Mouse (Mus musculus): ENCODE measurements around the gene Usp5. TPM values are rescaled to one million over a fixed set of nuclear protein-coding genes. Genes with fewer than 3 reads are reported as not detected.
A peak's percentile ranks its signal among the peaks of the same experiment; 100 is the strongest.

Gene Usp5
- polyA plus RNA-seq, 1 experiment, result 61.7 TPM

DNA sequence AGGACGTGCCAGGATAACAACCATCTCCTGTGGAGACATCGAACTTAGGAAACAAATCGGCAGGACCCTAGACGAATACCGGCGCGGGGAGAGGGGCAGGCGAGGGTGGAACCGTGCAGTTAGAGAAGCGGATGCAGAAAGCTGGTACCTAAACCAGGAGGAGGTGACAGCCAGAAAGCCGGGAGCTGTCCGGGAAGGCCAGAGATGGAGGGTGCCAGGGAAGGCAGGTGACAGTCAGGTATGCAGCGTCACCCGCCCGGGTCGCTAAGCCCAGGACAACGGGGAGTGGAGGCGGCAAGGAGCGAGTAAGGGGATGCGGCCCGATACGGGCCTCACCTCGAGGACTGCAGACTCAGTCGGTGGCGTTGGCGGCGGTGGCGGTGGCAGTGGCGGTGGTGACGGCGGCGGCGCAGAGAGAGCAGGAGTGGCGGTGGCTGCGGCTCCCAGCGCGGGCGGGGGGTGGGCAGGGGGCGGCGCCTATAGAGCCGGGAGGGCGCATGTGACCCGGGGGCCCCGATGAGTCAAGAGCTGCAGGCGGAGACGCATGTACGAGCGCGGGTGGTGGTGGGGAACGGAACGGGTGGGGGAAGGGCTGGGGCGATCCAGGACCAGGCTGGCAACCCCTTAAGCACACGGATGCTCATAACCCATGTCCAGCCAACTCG is 60.1 kb downstream of the Usp5 start, which contains the start of gene Eno2:
TSS of gene Eno2 (minus strand) at position 573 of the 665 bp plus-strand sequence.
- H3K27me3 ChIP-seq (replicated peaks), result peaks cover 65% of the 10 kb centered on the region
- H3K4me1 ChIP-seq, result peaks cover 35% of the 10 kb centered on the region
- no peaks in the 10 kb centered on the region for H3K9me3 ChIP-seq
- peaks cover 16% of the 10 kb centered on the region for H3K36me3 ChIP-seq (replicated peaks; ENCODE audit: low read length)
- H3K4me3 ChIP-seq (replicated peaks), result peak within 1 kb of the TSS; percentile 93
- no peak for TF ChIP-seq FLI1 (IDR thresholded peaks at IDR 0.05; ENCODE audit: low read length)
- TF ChIP-seq GATA1 (IDR thresholded peaks at IDR 0.05; ENCODE audit: borderline replicate concordance, low read length), result no peak

DNA sequence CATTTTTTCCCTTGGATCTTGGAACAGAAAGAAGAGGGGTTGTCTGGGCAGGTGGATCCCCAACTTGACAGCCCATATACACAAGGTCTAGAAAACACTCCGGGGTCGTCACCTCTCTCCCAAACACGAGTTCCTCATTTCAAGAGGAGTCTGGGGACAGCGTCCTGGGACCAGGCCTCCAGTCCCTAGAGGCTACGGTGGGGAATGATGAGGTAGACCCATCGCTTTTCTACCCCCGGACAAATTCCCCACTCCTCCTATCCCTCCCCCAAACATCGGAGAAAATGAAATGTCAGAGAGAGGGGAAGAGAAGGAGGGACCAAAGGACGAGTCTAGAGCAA is 60.6 kb downstream of the Usp5 start:
- H3K27me3 ChIP-seq (replicated peaks), result peaks cover 66% of the 10 kb centered on the region

DNA sequence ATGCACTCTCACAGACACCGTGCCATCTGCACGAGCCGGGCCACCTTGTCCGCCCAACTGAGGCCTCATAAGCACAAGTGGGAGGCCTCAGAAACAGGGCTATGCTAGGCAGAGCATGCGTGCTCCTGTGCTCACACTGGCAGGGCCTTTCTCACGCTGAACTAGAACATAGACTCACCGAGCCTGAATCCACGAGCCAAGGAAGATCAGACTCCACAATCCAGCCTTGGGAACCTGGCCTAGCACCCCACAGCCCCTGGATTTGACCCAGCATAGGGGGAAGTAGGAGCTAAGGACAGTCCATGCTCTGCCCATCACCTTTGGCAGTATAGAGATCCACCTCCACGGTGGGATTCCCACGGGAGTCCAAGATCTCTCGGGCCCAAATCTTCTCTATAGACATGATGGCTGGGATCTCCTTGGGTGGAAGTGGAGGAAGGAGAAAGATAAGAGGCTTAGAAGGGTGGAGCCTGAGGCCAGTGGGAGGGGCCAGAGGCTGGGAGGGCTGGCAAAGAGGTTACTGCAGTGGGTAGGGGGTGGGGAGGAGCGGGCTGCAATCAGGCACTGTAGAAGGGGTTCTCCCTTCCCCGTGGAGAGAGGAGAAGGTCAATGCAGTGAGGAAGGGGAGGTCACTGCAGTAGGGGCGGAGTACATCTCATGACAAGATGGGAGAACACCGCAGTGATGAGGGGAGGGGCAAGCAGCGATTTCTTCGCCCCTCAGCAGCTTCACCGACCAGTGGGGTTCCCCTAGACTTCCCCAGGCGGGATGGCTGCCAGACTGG is 61.2 kb downstream of the Usp5 start:
- H3K9me3 ChIP-seq, result no peaks in the 10 kb centered on the region
- H3K36me3 ChIP-seq (replicated peaks; ENCODE audit: low read length), result peaks cover 25% of the 10 kb centered on the region
- TF ChIP-seq FLI1 (IDR thresholded peaks at IDR 0.05; ENCODE audit: low read length) (no peak), GATA1 (IDR thresholded peaks at IDR 0.05; ENCODE audit: borderline replicate concordance, low read length) (no peak)
- H3K4me1 ChIP-seq, result peaks cover 35% of the 10 kb centered on the region
- peaks cover 67% of the 10 kb centered on the region for H3K27me3 ChIP-seq (replicated peaks)
- peak overlapping the region; percentile 93 for H3K4me3 ChIP-seq (replicated peaks)

More for the DNA sequence above, 60.6 kb downstream of the Usp5 start:
- Histone ChIP-seq H3K4me1 (peaks cover 35% of the 10 kb centered on the region), H3K36me3 (replicated peaks; ENCODE audit: low read length) (peaks cover 20% of the 10 kb centered on the region), H3K4me3 (replicated peaks) (peak overlapping the region; percentile 93), H3K9me3 (no peaks in the 10 kb centered on the region)
- TF ChIP-seq GATA1 (IDR thresholded peaks at IDR 0.05; ENCODE audit: borderline replicate concordance, low read length) (no peak), FLI1 (IDR thresholded peaks at IDR 0.05; ENCODE audit: low read length) (no peak)

DNA sequence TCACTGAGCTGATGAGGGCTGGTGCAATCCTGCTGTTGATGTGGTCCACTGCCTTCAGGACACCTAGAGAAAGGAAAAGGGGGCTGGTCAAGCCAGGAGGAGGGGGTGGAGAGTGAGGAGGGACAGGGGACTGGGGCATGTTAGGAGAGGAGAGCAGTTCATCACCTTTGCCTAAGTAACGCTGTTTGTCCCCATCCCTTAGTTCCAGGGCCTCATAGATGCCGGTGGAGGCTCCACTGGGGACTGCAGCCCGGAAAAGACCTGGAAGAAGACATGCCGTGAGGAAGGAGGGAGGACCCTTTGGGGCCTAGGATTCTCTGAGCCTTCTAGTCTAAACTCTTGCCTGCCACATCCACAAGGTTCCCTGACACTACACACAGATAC is 61.8 kb downstream of the Usp5 start:
- no peak for TF ChIP-seq GATA1 (IDR thresholded peaks at IDR 0.05; ENCODE audit: borderline replicate concordance, low read length)
- TF ChIP-seq FLI1 (IDR thresholded peaks at IDR 0.05; ENCODE audit: low read length), result no peak
- H3K9me3 ChIP-seq, result no peaks in the 10 kb centered on the region
- H3K36me3 ChIP-seq (replicated peaks; ENCODE audit: low read length), result peaks cover 31% of the 10 kb centered on the region
- peaks cover 38% of the 10 kb centered on the region for H3K4me1 ChIP-seq
- H3K27me3 ChIP-seq (replicated peaks), result peaks cover 70% of the 10 kb centered on the region
- peak overlapping the region; percentile 93 for H3K4me3 ChIP-seq (replicated peaks)

DNA sequence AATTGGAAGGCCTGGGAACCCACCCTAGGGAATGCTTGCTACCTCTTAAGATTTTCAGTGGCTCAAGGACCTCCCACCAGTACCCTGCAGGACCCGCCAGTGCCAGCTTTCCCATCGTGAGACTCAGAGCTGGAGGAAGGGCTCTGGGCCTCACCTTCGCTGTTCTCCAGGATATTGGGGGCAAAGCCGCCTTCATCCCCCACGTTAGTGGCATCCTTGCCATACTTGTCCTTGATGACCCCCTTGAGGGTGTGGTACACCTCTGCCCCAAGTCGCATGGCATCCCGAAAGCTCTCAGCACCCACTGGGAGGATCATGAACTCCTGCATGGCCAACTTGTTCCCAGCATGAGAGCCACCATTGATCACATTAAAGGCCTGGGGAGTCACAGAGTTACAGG is 63.3 kb downstream of the Usp5 start:
- no peak overlapping the region for H3K4me3 ChIP-seq (replicated peaks)
- no peaks in the 10 kb centered on the region for H3K9me3 ChIP-seq
- H3K27me3 ChIP-seq (replicated peaks), result peaks cover 73% of the 10 kb centered on the region
- peaks cover 40% of the 10 kb centered on the region for H3K36me3 ChIP-seq (replicated peaks; ENCODE audit: low read length)
- TF ChIP-seq GATA1 (IDR thresholded peaks at IDR 0.05; ENCODE audit: borderline replicate concordance, low read length), result no peak
- TF ChIP-seq FLI1 (IDR thresholded peaks at IDR 0.05; ENCODE audit: low read length), result no peak
- peaks cover 38% of the 10 kb centered on the region for H3K4me1 ChIP-seq

Other genes starting within 250 kb of the Usp5 start
- gene C1s2, start 193.4 kb downstream of the Usp5 start, polyA plus RNA-seq (2012; ENCODE audit: insufficient read depth, low replicate concordance), result not detected in 2 replicates
- gene Lpcat3, start 166.5 kb downstream of the Usp5 start, polyA plus RNA-seq (2012; ENCODE audit: insufficient read depth, low replicate concordance), result 119 and 190 TPM in 2 replicates
- 46.3 and 153 TPM in 2 replicates for gene Emg1, start 117.3 kb downstream of the Usp5 start, polyA plus RNA-seq (2012; ENCODE audit: insufficient read depth, low replicate concordance)
- gene Phb2, start 117.1 kb downstream of the Usp5 start, polyA plus RNA-seq (2012; ENCODE audit: insufficient read depth, low replicate concordance), result 72.8 and 150 TPM in 2 replicates
- 19.9 and 20.1 TPM in 2 replicates for gene Ptpn6, start 90.8 kb downstream of the Usp5 start, polyA plus RNA-seq (2012; ENCODE audit: insufficient read depth, low replicate concordance)
- gene Grcc10, start 88.1 kb downstream of the Usp5 start, polyA plus RNA-seq (2012; ENCODE audit: insufficient read depth, low replicate concordance), result 11.7 and 65.2 TPM in 2 replicates
- gene Gm45234, start 73.5 kb downstream of the Usp5 start, polyA plus RNA-seq (2012; ENCODE audit: insufficient read depth, low replicate concordance), result 43.0 TPM in 1 of 2 replicates, not detected in the other
- 38.5 and 97.6 TPM in 2 replicates for gene Atn1, start 73.0 kb downstream of the Usp5 start, polyA plus RNA-seq (2012; ENCODE audit: insufficient read depth, low replicate concordance)
- gene Eno2, start 59.8 kb downstream of the Usp5 start, polyA plus RNA-seq (2012; ENCODE audit: insufficient read depth, low replicate concordance), result 5.8 and 6.2 TPM in 2 replicates
- gene Lrrc23, start 49.8 kb downstream of the Usp5 start, polyA plus RNA-seq (2012; ENCODE audit: insufficient read depth, low replicate concordance), result not detected in 2 replicates
- 42.5 and 52.2 TPM in 2 replicates for gene Spsb2, start 20.8 kb downstream of the Usp5 start, polyA plus RNA-seq (2012; ENCODE audit: insufficient read depth, low replicate concordance)
- 74.5 and 552 TPM in 2 replicates for gene Tpi1, start 15.2 kb downstream of the Usp5 start, polyA plus RNA-seq (2012; ENCODE audit: insufficient read depth, low replicate concordance)
- 27.2 and 32.4 TPM in 2 replicates for gene Cdca3, start 63 bp upstream of the Usp5 start, polyA plus RNA-seq (2012; ENCODE audit: insufficient read depth, low replicate concordance)
- gene Gnb3, start 10.8 kb upstream of the Usp5 start, polyA plus RNA-seq (2012; ENCODE audit: insufficient read depth, low replicate concordance), result not detected in 2 replicates
- 5.5 TPM in 1 of 2 replicates, not detected in the other for gene P3h3, start 28.3 kb upstream of the Usp5 start, polyA plus RNA-seq (2012; ENCODE audit: insufficient read depth, low replicate concordance)
- 0.82 and 7.7 TPM in 2 replicates for gene Gpr162, start 34.5 kb upstream of the Usp5 start, polyA plus RNA-seq (2012; ENCODE audit: insufficient read depth, low replicate concordance)
- 0.35 TPM in 1 of 2 replicates, not detected in the other for gene Cd4, start 58.7 kb upstream of the Usp5 start, polyA plus RNA-seq (2012; ENCODE audit: insufficient read depth, low replicate concordance)
- 0.62 TPM in 1 of 2 replicates, not detected in the other for gene Lag3, start 82.2 kb upstream of the Usp5 start, polyA plus RNA-seq (2012; ENCODE audit: insufficient read depth, low replicate concordance)
- gene Ptms, start 90.6 kb upstream of the Usp5 start, polyA plus RNA-seq (2012; ENCODE audit: insufficient read depth, low replicate concordance), result 330 and 450 TPM in 2 replicates
- 183 and 362 TPM in 2 replicates for gene Mlf2, start 101.9 kb upstream of the Usp5 start, polyA plus RNA-seq (2012; ENCODE audit: insufficient read depth, low replicate concordance)
- gene Cops7a, start 136.1 kb upstream of the Usp5 start, polyA plus RNA-seq (2012; ENCODE audit: insufficient read depth, low replicate concordance), result 46.8 and 55.7 TPM in 2 replicates
- gene Pianp, start 167.2 kb upstream of the Usp5 start, polyA plus RNA-seq (2012; ENCODE audit: insufficient read depth, low replicate concordance), result 2.5 and 7.7 TPM in 2 replicates
- 21.5 and 67.6 TPM in 2 replicates for gene Zfp384, start 179.7 kb upstream of the Usp5 start, polyA plus RNA-seq (2012; ENCODE audit: insufficient read depth, low replicate concordance)
- gene Ing4, start 210.3 kb upstream of the Usp5 start, polyA plus RNA-seq (2012; ENCODE audit: insufficient read depth, low replicate concordance), result 16.8 and 17.7 TPM in 2 replicates
- 8.7 and 11.3 TPM in 2 replicates for gene Acrbp, start 220.2 kb upstream of the Usp5 start, polyA plus RNA-seq (2012; ENCODE audit: insufficient read depth, low replicate concordance)
- gene Lpar5, start 238.4 kb upstream of the Usp5 start, polyA plus RNA-seq (2012; ENCODE audit: insufficient read depth, low replicate concordance), result 0.62 TPM in 1 of 2 replicates, not detected in the other